Mouse (Mus musculus) heart, adult 2 months (tissue): Measurements from ENCODE around the gene A730061H03Rik. TPM values are rescaled to one million over a fixed set of nuclear protein-coding genes. Genes with fewer than 3 reads are reported as not detected.
A peak's percentile ranks its signal among the peaks of the same experiment; 100 is the strongest.

Source experiments
- DNase-seq, 2 experiments: peaks; one replicate each; pipeline ENCODE4 v3.0.0; 2021
- H3K27ac ChIP-seq: fragments of 200-600 bp; 2 replicates; pipeline ENCODE4 v1.8.1; 2022
- H3K27me3 ChIP-seq: fragments of 200-500 bp; 2 replicates; pipeline ENCODE4 v1.6.1; 2012; ENCODE audit warnings: mild to moderate bottlenecking, low read length, inconsistent platforms, mixed read lengths; ENCODE audit not compliant: control insufficient read depth, insufficient read depth
- H3K36me3 ChIP-seq: fragments of 200-500 bp; 2 replicates; pipeline ENCODE4 v1.6.1; 2012; ENCODE audit warnings: low read length, inconsistent platforms; ENCODE audit not compliant: control insufficient read depth, insufficient read depth
- H3K4me1 ChIP-seq: fragments of 200-500 bp; 2 replicates; pipeline ENCODE4 v1.6.1; 2011; ENCODE audit warnings: low read length; ENCODE audit not compliant: control insufficient read depth, insufficient read depth
- H3K4me3 ChIP-seq: fragments of 200-600 bp; 2 replicates; pipeline ENCODE4 v1.8.1; 2022
- H3K79me2 ChIP-seq: fragments of 200-500 bp; replicated peaks from 2 replicates; pipeline ENCODE4 v1.6.1; 2012; ENCODE audit warnings: mild to moderate bottlenecking, inconsistent platforms, low read length, moderate library complexity, mixed read lengths; ENCODE audit not compliant: control insufficient read depth, insufficient read depth
- H3K9ac ChIP-seq: fragments of 200-500 bp; 2 replicates; pipeline ENCODE4 v1.6.1; 2012; ENCODE audit warnings: low read depth, mild to moderate bottlenecking, control low read depth, inconsistent platforms, low read length, mixed read lengths
- CTCF ChIP-seq: fragments of 200-600 bp; IDR thresholded peaks from 2 replicates; pipeline ENCODE4 v1.8.1; 2022; ENCODE audit warnings: antibody characterized with exemption, mild to moderate bottlenecking, moderate library complexity
- EP300 ChIP-seq: fragments of 200-500 bp; IDR thresholded peaks from 2 replicates; pipeline ENCODE4 v1.6.1; 2011; ENCODE audit warnings: low read depth, low read length, control low read depth; ENCODE audit not compliant: insufficient read depth
- POLR2A ChIP-seq: fragments of 200-500 bp; IDR thresholded peaks from 2 replicates; pipeline ENCODE4 v1.6.1; 2011; ENCODE audit warnings: mild to moderate bottlenecking, low read depth, low read length, control low read depth; ENCODE audit not compliant: insufficient read depth
- WGBS: fragments of 180-500 bp; shearing (Covaris S2); methylation state at CpG from one replicate; pipeline ENCODE4 v1.1.7; 2018; 5-methylcytosine and 5-hydroxymethylcytosine counted together
- intact Hi-C: fragments of 180-260 bp; cut with DNase I; formaldehyde crosslinking; loops from one replicate; pipeline ENCODE4 v1.15.1; 2025
- long read RNA-seq: library from polyadenylated mRNA; stranded (forward); transcript quantifications from one replicate; pipeline ENCODE4 v2.0.0, GENCODE M21; 2021
- polyA plus RNA-seq: library from polyadenylated mRNA; depleted of rRNA; stranded (reverse); fragments of >200 nt; gene quantifications from 2 replicates; pipeline ENCODE4 v1.2.3, GENCODE M21; 2012; rRNA removed
- total RNA-seq, 2 experiments: library from RNA; stranded (reverse); gene quantifications; 2 replicates each; pipeline ENCODE4 v1.2.3; 2021

A730061H03Rik gene
- total RNA-seq (not detected), polyA plus RNA-seq (0.74 and 1.2 TPM in 2 replicates)
- long read RNA-seq = 0 reads

- under 1% methylated on average over 51 of the region's 51 CpGs for WGBS
- Histone ChIP-seq H3K27ac (peak within 1 kb of the TSS; percentile 98), H3K4me3 (peak within 1 kb of the TSS; percentile 91), H3K36me3 (no peaks in the 10 kb centered on the region), H3K79me2 (no peaks in the 10 kb centered on the region), H3K4me1 (peaks cover 3% of the 10 kb centered on the region), H3K27me3 (no peaks in the 10 kb centered on the region), H3K9ac (peak within 1 kb of the TSS; percentile 87)
- DNase-seq = peak; percentile 96 to 97
- TF ChIP-seq CTCF (peak; percentile 8; the same call in 1 of the 2 replicates), POLR2A (peak; percentile 90), EP300 (peak; percentile 44; the same call in 1 of the 2 replicates)
- intact Hi-C loops = loop anchor here (1.0 to 2.0 kb wide), 2 partner anchors 18 to 42 kb away; partner anchors contain the start of genes Irf9 and Psme1
Observed at GRCm38 (mm10) chr14:55560202-55561073, at the start of gene A730061H03Rik. TSS of gene A730061H03Rik (minus strand) at chr14:55560406.

DNA sequence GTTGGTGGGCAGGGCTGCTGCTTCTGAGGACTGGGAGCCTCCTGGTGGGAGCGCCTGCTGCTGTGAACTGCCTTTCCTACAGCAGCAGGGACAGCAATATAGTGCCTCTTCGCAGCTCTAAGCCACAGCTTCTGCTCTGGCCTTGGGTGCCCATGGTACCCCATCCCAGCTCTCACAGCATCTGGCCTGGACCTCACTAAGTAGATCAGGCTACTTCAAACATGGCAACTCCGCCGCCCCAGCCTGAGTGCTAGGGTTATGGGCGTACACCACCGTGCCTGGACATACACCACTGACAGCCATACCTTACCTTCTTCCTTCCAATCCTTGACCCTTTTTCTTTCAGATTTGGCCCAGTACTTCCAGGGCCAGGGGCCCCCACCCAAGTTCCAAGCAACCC lies 48.1 kb upstream of the A730061H03Rik start:
- Histone ChIP-seq H3K27ac (no peak overlapping the region), H3K9ac (no peak overlapping the region), H3K79me2 (no peaks in the 10 kb centered on the region), H3K4me1 (peaks cover 10% of the 10 kb centered on the region), H3K27me3 (no peaks in the 10 kb centered on the region), H3K4me3 (no peak overlapping the region), H3K36me3 (peaks cover 10% of the 10 kb centered on the region)
- TF ChIP-seq EP300 (no peak), CTCF (no peak), POLR2A (no peak)
- intact Hi-C loops = no loop called here
- DNase-seq = no peak
- WGBS = 92% methylated on average over 6 of the region's 6 CpGs

DNA sequence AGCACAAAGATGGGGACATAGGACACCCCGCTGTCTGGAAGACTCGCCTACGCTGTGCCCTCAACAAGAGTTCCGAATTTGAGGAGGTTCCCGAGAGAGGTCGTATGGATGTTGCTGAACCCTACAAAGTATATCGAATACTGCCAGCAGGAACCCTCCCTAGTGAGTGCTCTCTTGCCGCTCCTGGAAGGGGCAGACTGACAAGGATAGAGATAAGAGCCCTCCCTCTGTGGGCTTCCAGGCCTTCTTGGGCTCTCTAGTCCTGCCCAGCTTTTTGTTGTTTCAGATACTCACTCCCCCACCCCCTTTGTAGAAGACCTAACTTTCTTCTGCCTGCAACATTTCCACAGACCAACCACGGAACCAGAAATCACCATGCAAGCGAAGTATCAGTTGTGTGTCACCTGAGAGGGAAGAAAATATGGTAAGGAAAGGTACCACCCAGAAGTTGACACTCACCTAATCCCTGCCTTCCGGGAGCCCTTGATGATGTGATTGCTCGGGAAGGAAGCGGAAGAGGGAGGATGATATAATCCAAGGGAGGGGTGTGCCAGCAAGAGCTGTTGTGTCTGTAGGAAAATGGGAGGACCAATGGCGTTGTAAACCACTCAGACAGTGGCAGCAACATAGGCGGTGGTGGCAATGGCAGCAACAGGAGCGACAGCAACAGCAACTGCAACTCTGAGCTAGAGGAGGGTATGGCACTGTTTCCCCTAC lies 45.7 kb upstream of the A730061H03Rik start:
- intact Hi-C loops = loop anchor here (2.0 kb wide), 2 partner anchors 15 to 37 kb away; partner anchors contain the start of genes Psme2, Rnf31 and Tm9sf1
- H3K36me3 ChIP-seq = peaks cover 10% of the 10 kb centered on the region
- 76% methylated on average over 16 of the region's 16 CpGs for WGBS

GRCm38 (mm10) chr14:55604823-55605222 lies 44.6 kb upstream of the A730061H03Rik start:
- Histone ChIP-seq H3K27ac (peak overlapping the region; percentile 97), H3K4me3 (peak overlapping the region; percentile 71), H3K4me1 (peaks cover 12% of the 10 kb centered on the region), H3K27me3 (no peaks in the 10 kb centered on the region), H3K36me3 (peaks cover 10% of the 10 kb centered on the region), H3K9ac (peak overlapping the region; percentile 46), H3K79me2 (no peaks in the 10 kb centered on the region)
- DNase-seq = no peak
- intact Hi-C loops = loop anchor here (2.0 to 5.0 kb wide), 3 partner anchors 14 to 108 kb away; partner anchors contain the start of genes Psme2, Rnf31 and Tm9sf1
- 77% methylated on average over 11 of the region's 11 CpGs for WGBS
- TF ChIP-seq CTCF (no peak), POLR2A (no peak), EP300 (no peak)

More for the DNA sequence above, 45.7 kb upstream of the A730061H03Rik start:
- H3K9ac ChIP-seq = no peak overlapping the region
- no peaks in the 10 kb centered on the region for H3K27me3 ChIP-seq
- peaks cover 12% of the 10 kb centered on the region for H3K4me1 ChIP-seq
- no peak for DNase-seq
- TF ChIP-seq POLR2A (no peak), EP300 (no peak), CTCF (no peak)
- no peaks in the 10 kb centered on the region for H3K79me2 ChIP-seq
- no peak overlapping the region for H3K27ac ChIP-seq
- H3K4me3 ChIP-seq = no peak overlapping the region

DNA sequence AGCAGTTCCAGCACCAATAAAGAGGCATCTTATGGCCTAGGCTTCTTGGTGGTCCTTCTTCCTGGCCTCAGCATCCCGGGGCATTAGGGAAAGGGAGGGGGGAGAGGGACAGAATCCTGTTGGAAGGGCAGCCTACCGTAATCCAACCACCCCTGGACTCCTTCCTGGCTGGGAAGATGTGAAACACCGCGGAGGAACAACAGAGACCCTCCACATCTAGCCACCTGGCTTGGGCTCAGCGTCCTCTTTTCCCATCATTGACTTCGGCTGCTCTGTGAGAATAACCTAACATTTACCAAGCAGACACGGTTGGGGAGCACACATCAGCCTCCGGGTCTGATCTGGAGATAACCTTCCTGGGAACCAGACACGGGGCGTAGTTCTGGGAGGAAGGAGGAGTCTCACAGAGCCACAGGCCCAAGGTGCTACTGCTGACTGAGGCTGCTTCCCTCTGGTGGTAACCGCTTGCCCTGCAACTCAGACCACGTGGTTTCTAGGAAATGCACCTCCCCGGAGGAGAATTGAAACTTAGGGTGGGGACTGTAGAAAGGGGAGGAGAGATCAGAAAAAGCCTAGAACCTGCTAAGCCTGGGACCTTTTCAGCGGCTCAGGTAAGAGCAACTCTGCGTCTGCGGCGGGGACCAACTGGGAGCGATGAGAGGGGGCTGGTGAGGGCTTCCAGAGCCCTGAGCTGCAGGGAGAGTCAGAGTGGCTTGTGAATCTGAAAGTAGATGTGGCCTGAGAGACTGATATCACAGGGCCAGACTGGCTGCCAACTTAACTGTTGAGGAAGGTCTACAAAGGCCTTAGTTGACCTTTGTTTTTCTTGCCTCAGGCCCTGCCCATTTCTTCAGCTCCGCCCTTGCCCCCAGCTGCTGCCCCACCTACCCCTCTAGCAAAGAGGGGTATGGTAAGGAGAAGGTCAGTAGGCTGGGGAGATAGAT lies 43.7 kb upstream of the A730061H03Rik start:
- no peaks in the 10 kb centered on the region for H3K79me2 ChIP-seq
- H3K27ac ChIP-seq = peak overlapping the region; percentile 97
- H3K9ac ChIP-seq = peak overlapping the region; percentile 76
- 12% methylated on average over 19 of the region's 19 CpGs for WGBS
- intact Hi-C loops = loop anchor here (2.0 to 5.0 kb wide), 4 partner anchors 13 to 107 kb away; partner anchors contain the start of genes A730061H03Rik, Dcaf11, Psme2 and Rnf31
- peaks cover 10% of the 10 kb centered on the region for H3K36me3 ChIP-seq
- peaks cover 12% of the 10 kb centered on the region for H3K4me1 ChIP-seq
- TF ChIP-seq POLR2A (peak; percentile 69), EP300 (peak; percentile 90; the same call in 1 of the 2 replicates), CTCF (no peak; the same call in 1 of the 2 replicates)
- peak; percentile 92 to 93 for DNase-seq
- no peaks in the 10 kb centered on the region for H3K27me3 ChIP-seq
- H3K4me3 ChIP-seq = peak overlapping the region; percentile 71
